Mouse (Mus musculus): ENCODE measurements around the gene Spred3.

DNA sequence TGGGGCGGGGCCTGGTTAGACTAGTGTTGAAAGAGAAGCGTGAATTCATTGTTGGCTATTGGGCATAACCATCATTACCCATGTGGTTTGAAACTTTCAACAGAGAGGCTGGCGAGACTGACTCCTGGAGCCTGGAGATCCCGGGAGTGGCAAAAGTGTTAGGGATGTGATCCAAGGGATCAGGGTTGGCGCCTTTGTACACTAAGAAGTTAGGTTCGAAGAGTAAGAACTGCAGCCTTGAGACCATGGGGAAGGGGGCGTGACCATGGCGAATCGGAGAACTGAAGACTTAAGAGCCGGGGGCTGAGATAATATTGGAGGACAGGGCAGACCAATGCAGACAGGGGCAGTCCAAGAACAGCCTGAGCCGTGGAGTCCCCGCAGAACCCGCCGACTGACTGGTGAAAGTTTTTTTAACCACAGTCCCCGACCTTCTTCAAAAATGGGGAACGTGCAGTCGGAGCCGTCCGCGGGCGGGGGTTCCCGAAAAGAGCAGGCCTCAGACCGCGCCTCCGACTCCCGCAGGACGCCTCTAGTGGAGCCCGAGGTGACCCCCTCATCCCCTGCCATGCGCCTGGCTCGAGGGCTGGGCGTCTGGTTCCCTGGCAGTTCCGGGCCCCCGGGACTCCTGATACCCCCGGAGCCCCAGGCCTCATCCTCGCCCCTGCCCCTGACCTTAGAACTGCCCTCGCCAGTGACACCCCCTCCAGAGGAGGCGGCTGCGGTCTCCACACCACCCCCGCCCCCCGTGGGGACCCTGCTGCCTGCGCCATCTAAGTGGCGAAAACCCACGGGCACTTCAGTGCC is 747 bp upstream of the Spred3 start:
- TF ChIP-seq GATA1 (IDR thresholded peaks at IDR 0.05; ENCODE audit: borderline replicate concordance, low read length) (no peak), FLI1 (IDR thresholded peaks at IDR 0.05; ENCODE audit: low read length) (no peak)

Data from megakaryocyte, embryonic 14.5 days (primary cell).